Mouse (Mus musculus) activated CD4-positive, CD25-positive, alpha-beta regulatory T cell, adult 4 months (primary cell): ENCODE data around the gene Larp6. TPM values are rescaled to one million over a fixed set of nuclear protein-coding genes. Genes with fewer than 3 reads are reported as not detected.

ENCODE experiments used
- ATAC-seq: one replicate; pipeline ENCODE4 v1.8.0; 2017
- polyA plus RNA-seq, 2 experiments: library from polyadenylated mRNA; unstranded; fragments of 100-300 nt; shearing (Covaris generic); gene quantifications; one replicate each; pipeline ENCODE4 v1.2.1; 2017

Gene Larp6
- not detected for polyA plus RNA-seq

GRCm38 (mm10) chr9:60712771-60713541 is at the start of gene Larp6:
Gene Larp6, plus strand, starts transcription at chr9:60712989.
- ATAC-seq: no peak

GRCm38 (mm10) chr9:60664385-60664784 is 48.4 kb upstream of the Larp6 start:
- no peak for ATAC-seq

GRCm38 (mm10) chr9:60664866-60665265 is 47.9 kb upstream of the Larp6 start:
- no peak for ATAC-seq

GRCm38 (mm10) chr9:60665535-60665934 is 47.3 kb upstream of the Larp6 start:
- no peak for ATAC-seq

- no peak for ATAC-seq
Measured at GRCm38 (mm10) chr9:60668886-60669285, 43.9 kb upstream of the Larp6 start.

GRCm38 (mm10) chr9:60672568-60672967 is 40.2 kb upstream of the Larp6 start:
- no peak for ATAC-seq

GRCm38 (mm10) chr9:60674780-60675179 is 38.0 kb upstream of the Larp6 start:
- no peak for ATAC-seq

- no peak for ATAC-seq
Measured at GRCm38 (mm10) chr9:60676429-60676828, 36.4 kb upstream of the Larp6 start.

- ATAC-seq: no peak
Measured at GRCm38 (mm10) chr9:60678913-60679312, 33.9 kb upstream of the Larp6 start.

- no peak for ATAC-seq
Measured at GRCm38 (mm10) chr9:60681005-60681404, 31.8 kb upstream of the Larp6 start.

- no peak for ATAC-seq
Measured at GRCm38 (mm10) chr9:60682753-60683152, 30.0 kb upstream of the Larp6 start.

GRCm38 (mm10) chr9:60687415-60687814 is 25.4 kb upstream of the Larp6 start:
- ATAC-seq: no peak

- ATAC-seq: peak; percentile 81
Measured at GRCm38 (mm10) chr9:60687891-60688324, 24.9 kb upstream of the Larp6 start, which contains the start of gene Lrrc49. Gene Lrrc49, minus strand, starts transcription at chr9:60688158.

GRCm38 (mm10) chr9:60692624-60693023 is 20.2 kb upstream of the Larp6 start:
- no peak for ATAC-seq

- ATAC-seq: no peak
Measured at GRCm38 (mm10) chr9:60693986-60694385, 18.8 kb upstream of the Larp6 start.

GRCm38 (mm10) chr9:60696271-60696985 is 16.4 kb upstream of the Larp6 start:
- ATAC-seq: no peak

- ATAC-seq: no peak
Measured at GRCm38 (mm10) chr9:60699581-60700231, 13.1 kb upstream of the Larp6 start.

- no peak for ATAC-seq
Measured at GRCm38 (mm10) chr9:60707594-60707993, 5.2 kb upstream of the Larp6 start.

- ATAC-seq: no peak
Measured at GRCm38 (mm10) chr9:60708606-60709005, 4.2 kb upstream of the Larp6 start.

- ATAC-seq: no peak
Measured at GRCm38 (mm10) chr9:60709721-60710120, 3.1 kb upstream of the Larp6 start.

- no peak for ATAC-seq
Measured at GRCm38 (mm10) chr9:60712011-60712410, 778 bp upstream of the Larp6 start.

GRCm38 (mm10) chr9:60713616-60714015 is 827 bp downstream of the Larp6 start:
- ATAC-seq: no peak

- no peak for ATAC-seq
Measured at GRCm38 (mm10) chr9:60714191-60714590, 1.4 kb downstream of the Larp6 start.
